Mouse (Mus musculus): ENCODE measurements around the gene Get4. TPM values are rescaled to one million over a fixed set of nuclear protein-coding genes. Genes with fewer than 3 reads are reported as not detected.

The Get4 gene
- total RNA-seq, 2 experiments from 2014 or later = 44.8 to 47.4 TPM

GRCm38 (mm10) chr5:139277287-139277686 is 25.2 kb downstream of the Get4 start:
- intact Hi-C loops (cut with DNase I) = no loop called here
- DNase-seq = no peak

DNA sequence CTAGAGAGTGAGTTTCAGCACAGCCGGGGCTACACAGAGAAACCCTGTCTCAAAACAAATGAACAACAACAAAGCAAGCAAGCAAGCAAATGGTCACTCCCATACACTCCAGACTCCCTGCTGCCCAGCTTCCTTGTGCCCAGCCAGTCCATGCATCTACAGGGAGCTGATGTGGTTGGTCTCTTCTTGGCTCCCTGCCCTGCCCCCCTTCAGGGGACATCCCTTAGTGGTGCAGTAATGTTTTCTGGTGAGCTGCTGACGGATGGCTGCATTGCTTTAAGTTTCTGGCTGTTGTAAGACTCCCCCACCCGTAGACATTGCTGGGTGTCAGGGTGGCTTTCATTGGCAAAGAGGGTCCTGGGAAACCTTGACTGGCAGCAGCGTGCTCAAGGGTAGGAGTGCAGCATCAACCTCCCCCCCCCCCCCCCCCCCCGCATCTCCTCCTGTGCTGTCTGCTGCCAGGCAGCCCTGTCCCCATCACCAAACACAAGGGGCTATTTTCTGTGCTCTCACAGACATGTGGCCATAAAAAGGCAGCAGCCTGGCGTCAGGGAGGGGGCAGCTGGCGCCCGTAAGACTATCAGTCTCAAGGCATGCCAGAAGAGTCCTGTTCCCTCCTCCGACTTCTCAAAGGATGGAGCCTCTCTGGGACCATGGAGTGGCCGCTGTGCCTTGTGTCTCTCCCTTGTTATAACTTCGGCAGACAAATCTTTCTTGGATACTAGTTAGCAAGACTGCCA is 29.4 kb downstream of the Get4 start:
- DNase-seq = no peak
- intact Hi-C loops (cut with DNase I) = loop anchor here (1.0 to 2.0 kb wide), 3 partner anchors 44 to 223 kb away; partner anchors contain the start of gene Adap1

GRCm38 (mm10) chr5:139282191-139282590 is 30.1 kb downstream of the Get4 start:
- intact Hi-C loops (cut with DNase I) = loop anchor here (1.0 to 2.0 kb wide), 3 partner anchors 43 to 223 kb away; partner anchors contain the start of gene Adap1
- DNase-seq = peak; percentile 86 to 92

DNA sequence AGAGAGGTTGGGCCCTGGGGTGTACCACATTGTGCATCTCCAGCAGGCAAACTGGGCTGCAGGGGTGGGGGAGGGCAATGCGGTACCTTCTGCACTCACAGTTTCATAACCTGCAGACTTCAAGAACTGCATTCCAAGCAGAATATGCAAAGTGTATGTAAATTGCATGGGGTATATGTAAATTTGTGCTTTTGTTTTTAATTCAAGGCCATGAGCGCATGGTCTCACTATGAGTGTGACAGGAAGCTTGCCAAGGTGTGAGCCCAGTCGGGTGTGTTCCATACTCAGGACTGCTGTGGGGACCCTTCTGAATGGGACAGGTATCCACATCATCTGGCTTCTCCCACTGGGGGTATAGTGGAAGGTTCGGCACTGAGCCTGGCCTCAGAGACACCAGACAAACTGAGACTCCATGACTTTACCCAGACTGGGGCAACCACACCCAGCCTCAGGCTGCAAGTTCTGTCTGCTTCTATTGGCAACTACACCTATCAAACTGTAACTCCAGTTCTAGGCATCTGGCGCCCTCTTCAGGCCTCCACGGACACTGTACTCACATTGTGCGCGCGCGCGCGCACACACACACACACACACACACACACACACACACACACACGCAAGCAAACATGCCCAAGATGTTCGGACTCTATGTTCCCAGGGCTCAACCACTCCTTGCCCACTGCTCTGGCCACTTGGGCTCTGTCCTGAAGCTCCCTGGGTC is 31.5 kb downstream of the Get4 start:
- intact Hi-C loops (cut with DNase I) = loop anchor here (2.0 kb wide), 2 partner anchors 71 to 221 kb away; no protein-coding TSS in a partner anchor

DNA sequence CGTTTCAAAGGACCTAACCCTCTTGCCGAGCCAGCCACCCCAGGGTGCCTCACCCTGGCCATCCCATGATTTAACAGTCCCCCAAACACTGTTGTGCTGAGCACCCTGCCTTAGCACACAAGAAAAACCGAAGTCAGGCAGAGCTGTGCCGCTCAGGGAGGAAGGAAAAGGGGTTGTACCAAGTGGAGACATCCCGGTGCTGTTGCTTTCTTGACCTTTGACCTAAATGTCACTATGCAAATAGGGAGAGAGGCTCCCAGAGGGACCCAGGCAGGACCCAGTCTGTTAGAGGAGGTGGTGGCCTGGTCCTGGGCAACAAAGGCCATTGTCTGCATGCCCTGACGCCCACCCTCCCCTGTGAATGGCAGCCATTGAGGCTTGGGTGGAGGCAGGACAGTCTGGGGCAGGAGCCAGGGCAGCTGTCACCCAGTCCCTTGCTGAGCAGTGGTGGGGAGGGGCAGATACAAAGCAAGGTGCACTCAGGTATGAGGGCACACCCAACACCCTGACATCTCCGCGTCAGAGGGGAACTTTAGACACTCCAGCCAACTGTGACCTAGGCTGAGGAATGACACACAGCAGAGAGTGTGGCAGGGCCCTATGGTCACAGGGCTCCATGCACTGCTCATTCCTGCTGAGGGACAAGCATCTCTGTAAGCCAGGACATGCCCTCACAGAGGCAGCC is 33.4 kb downstream of the Get4 start:
- DNase-seq = no peak
- intact Hi-C loops (cut with DNase I) = no loop called here

More for the DNA sequence above, 31.5 kb downstream of the Get4 start:
- no peak for DNase-seq

- no peak for DNase-seq
- intact Hi-C loops (cut with DNase I) = no loop called here
Observed at GRCm38 (mm10) chr5:139286142-139286941, 34.2 kb downstream of the Get4 start.

DNA sequence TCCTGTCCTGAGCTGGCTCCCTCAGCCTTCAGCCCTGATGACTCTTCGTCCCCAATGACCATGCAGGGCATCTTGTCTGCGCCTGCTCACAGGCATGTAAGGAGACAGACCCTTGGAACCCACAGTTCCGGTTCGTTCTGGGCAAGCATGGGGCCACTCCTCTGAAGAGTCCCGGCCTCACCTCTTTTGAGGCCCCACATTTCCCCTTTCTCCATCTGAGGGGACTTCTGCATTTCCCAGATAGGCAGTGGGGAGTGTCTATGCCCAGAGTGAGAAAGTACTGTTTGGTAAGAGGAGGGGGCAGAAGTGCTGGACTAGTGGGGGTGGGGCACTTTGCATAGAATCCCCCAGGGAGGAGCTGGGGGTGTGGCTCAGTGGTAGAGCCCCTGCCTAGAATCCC is 35.0 kb downstream of the Get4 start:
- intact Hi-C loops (cut with DNase I) = no loop called here

GRCm38 (mm10) chr5:139287787-139288186 is 35.7 kb downstream of the Get4 start:
- intact Hi-C loops (cut with DNase I) = no loop called here

More for the DNA sequence above, 35.0 kb downstream of the Get4 start:
- DNase-seq = no peak

DNA sequence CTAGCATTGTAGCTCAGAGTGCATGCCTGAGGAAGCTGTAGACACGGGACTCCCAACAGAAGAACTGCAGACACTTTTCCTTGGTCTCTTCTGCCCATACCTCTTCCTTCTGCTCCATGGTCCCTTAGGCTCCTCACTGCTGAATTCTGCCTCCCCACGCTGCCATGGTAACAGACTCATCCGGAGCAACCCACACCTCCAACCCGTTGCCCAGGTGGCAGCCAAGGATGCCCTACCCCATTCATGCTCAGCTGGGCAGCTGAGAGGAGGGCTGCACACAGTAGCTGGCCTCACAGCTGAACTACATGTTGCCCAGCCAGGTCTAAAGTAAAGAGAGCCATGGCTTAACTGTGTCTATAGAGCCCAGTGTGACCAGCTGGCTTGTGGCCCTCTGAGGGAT is 36.5 kb downstream of the Get4 start:
- intact Hi-C loops (cut with DNase I) = no loop called here

More at GRCm38 (mm10) chr5:139287787-139288186, 35.7 kb downstream of the Get4 start:
- no peak for DNase-seq

DNA sequence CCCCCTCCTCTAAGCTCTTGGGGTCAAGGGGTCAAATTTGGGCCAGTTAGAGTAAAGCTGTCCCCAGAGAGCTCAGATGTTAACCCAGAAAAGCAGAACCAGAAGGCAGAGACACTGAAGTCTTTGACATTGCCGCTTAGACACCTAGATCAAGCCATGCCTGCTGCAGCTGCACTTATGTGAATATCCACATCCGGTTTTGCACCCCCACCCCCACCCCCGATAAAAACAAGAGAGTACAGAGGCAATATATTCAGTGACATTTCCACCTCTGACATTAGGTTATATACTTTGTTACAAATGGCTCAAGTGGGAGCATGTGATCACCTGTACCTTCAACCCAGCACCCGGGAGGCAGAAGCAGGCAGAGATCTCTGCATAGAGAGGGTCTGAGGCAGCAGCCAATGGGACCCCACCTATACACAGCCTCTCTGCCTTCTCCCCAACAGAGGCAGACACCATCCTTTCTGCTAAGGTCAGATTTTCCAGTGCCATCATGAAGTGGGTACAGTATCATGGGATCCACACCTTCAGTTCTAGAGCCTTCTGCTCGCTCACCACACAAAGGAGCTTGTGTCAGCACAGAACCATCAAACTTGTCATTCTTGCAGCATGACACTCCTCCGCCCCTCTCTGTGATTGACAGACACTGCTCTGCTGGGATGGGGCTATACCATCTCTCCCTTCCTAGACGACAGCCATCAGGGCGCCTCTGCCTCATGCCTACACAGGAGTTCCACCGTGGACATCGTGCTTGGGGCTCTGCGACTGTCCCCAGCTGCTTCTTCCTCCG is 38.5 kb downstream of the Get4 start:
- DNase-seq = no peak
- intact Hi-C loops (cut with DNase I) = no loop called here

More for the DNA sequence above, 36.5 kb downstream of the Get4 start:
- no peak for DNase-seq

- intact Hi-C loops (cut with DNase I) = no loop called here
- no peak for DNase-seq
Observed at GRCm38 (mm10) chr5:139291811-139292560, 39.9 kb downstream of the Get4 start.

DNA sequence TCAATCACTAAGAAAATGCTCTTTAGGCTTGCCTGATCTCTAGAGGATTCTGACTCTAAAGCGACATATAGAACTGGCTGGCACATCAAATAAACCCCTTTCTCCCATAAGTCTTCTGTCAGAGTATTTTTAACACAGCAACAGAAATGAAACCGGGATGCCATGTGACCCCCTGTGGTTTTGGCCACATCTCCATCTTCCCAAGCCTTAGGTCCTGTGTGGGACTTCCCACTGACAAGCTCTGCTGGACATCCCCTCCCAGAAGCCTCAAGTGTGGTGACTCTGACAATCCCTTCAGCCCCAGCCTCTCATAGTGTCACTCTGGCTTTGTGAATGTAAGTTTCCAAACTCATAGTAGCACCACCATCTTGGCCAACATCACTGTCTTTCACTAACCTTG is 42.0 kb downstream of the Get4 start:
- DNase-seq = no peak
- intact Hi-C loops (cut with DNase I) = no loop called here

DNA sequence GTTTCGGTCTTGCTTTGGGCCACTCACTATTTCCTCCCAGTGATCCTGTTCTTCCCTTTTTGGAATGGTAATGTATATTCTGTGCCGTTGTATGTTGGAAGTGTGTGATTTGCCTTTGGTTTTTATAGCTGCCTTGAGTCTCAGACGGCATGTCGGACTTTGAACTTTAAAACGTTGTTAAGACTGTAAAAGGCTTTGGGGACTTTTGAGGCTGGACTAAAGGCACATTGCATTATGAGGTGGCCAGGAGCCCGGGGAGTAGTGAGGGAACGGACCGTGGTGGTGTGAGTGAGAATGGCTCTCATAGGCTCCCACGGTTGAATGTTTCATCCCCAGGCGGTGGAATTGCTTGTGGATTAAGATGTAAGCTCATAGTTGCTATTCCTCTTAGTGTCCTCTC is 45.0 kb downstream of the Get4 start:
- DNase-seq = no peak
- intact Hi-C loops (cut with DNase I) = no loop called here

DNA sequence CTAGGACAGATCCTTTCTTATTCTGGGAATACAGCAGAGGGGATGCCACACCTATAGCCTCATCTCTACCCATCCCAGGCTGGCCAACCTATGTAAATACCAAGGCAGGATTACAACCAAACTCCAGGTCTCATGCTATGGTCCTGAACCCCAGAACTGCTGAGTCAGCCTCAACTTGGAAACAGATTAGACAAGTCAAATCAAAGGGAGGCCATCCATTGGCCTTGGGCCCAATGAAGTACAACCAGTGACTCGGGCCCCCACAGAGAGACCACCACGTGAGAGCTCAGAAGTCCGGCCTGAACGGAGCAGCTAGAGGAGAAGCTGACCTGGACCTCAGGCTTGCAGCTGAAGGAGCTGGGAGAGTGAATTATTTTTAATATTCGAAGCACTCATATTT is 45.6 kb downstream of the Get4 start:
- intact Hi-C loops (cut with DNase I) = no loop called here
- DNase-seq = no peak

DNA sequence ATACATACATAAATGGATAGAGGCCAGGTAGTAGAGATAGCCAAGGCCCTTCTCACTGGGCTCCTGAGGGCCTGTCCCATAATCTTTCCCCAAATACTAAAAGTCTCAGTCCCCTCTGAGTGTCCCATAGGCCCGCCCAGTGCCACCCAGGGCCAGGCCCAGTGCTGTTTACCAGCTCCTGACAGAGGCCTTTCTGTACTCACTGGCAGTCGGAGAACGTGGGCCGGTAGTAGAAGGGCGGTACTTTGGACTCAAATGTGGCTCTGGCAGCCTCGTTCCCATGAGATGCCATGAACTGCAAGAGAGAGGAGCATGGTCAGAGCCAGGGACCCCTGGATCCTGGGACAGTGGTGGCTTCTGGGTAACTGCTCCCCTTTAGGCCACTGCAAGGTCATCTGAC is 50.0 kb downstream of the Get4 start:
- intact Hi-C loops (cut with DNase I) = no loop called here
- DNase-seq = no peak

DNA sequence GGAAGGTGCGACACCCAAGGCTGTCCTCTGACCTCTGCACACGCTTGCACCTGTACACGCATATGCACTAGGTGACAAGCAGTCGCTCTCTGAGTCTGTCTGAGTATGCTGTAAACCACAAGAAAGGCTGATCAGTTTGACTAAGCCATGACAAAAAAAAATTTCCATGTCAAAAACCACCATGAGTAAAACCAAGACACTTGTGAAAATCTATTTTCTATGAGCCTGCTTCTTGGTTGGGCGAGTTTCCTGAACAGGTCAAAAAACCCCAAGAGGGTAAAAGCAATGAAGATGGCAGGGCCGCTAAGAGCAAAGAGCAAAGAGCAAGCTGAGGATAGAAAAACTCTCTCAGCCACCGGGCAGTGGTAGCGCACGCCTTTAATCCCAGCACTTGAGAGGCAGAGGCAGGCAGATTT is 51.5 kb downstream of the Get4 start:
- intact Hi-C loops (cut with DNase I) = no loop called here
- no peak for DNase-seq

- intact Hi-C loops (cut with DNase I) = no loop called here
Observed at GRCm38 (mm10) chr5:139309946-139310345, 57.8 kb downstream of the Get4 start.

DNA sequence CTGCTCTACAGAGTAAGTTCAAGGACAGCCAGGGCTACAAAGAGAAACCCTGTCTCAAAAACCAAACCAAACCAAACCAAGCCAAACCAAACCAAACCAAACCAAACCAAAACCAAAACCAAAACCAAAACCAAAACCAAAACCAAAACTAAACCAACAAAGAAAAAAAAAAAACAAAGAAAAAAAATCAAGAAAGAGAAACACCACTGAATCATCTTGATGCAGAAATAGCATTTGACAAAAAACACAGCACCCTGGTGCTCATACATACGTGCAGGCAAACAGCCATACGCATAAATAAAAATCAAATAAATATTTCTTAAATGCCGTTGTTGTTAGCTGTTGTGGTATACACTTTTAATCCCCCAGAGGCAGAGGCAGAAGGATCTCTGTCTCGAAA is 58.4 kb downstream of the Get4 start:
- intact Hi-C loops (cut with DNase I) = no loop called here
- no peak for DNase-seq

More at GRCm38 (mm10) chr5:139309946-139310345, 57.8 kb downstream of the Get4 start:
- DNase-seq = no peak

- intact Hi-C loops (cut with DNase I) = no loop called here
- no peak for DNase-seq
Observed at GRCm38 (mm10) chr5:139311822-139312221, 59.7 kb downstream of the Get4 start.

All from heart, postnatal 36 days (tissue).